Mouse (Mus musculus): ENCODE results near the gene Egln2.

- TF ChIP-seq EP300 (IDR thresholded peaks at IDR 0.05; ENCODE audit: low read depth) (no peak), CTCF (IDR thresholded peaks at IDR 0.05; ENCODE audit: low read depth) (no peak)
Observed at GRCm38 (mm10) chr7:27156005-27156404, 10.6 kb downstream of the Egln2 start.
